Mouse (Mus musculus): ENCODE results near the gene Zfp53.

GRCm38 (mm10) chr17:21488760-21489499 lies at the start of gene Zfp53:
- TF ChIP-seq POLR2A (IDR thresholded peaks at IDR 0.05; ENCODE audit: borderline replicate concordance, extremely low read depth, low read depth, low read length), result peak; percentile 86; the same call in 1 of the 2 replicates
- TF ChIP-seq CTCF (IDR thresholded peaks at IDR 0.05; ENCODE audit: insufficient read depth, low read length), result no peak
